ENCODE assay signal across 16 mouse cellular contexts in genomic region chr4:89554711-89555466, GRCm38 (mm10).
"Had no signal": no experiment of that assay in that cellular context is flagged by ENCODE, and none has a peak within 500 bp of the region (broad histone marks: within the 10 kb centered on the region; RNA-seq: fewer than 3 reads in every experiment).

No protein-coding gene starts in this region.

- H3K4me1 ChIP-seq: limb, embryonic 12.5 days; limb, embryonic 15.5 days; liver, embryonic 12.5 days; liver, embryonic 15.5 days; lung, embryonic 15.5 days; midbrain, embryonic 12.5 days; midbrain, embryonic 15.5 days had no signal

- H3K36me3 ChIP-seq: limb, embryonic 12.5 days; limb, embryonic 15.5 days; liver, embryonic 12.5 days; liver, embryonic 15.5 days; lung, embryonic 15.5 days; midbrain, embryonic 12.5 days; midbrain, embryonic 15.5 days had no signal

- H3K9ac ChIP-seq: limb, embryonic 12.5 days; limb, embryonic 15.5 days; liver, embryonic 12.5 days; liver, embryonic 15.5 days; lung, embryonic 15.5 days; midbrain, embryonic 12.5 days; midbrain, embryonic 15.5 days had no signal

- ATAC-seq: liver, embryonic 12.5 days; midbrain, embryonic 15.5 days had no signal

- H3K27me3 ChIP-seq: limb, embryonic 12.5 days; limb, embryonic 15.5 days; liver, embryonic 12.5 days; liver, embryonic 15.5 days; lung, embryonic 15.5 days; midbrain, embryonic 12.5 days; midbrain, embryonic 15.5 days had no signal

- H3K4me2 ChIP-seq: limb, embryonic 12.5 days; limb, embryonic 15.5 days; liver, embryonic 12.5 days; liver, embryonic 15.5 days; lung, embryonic 15.5 days; midbrain, embryonic 12.5 days; midbrain, embryonic 15.5 days had no signal

- DNase-seq: kidney, adult 8-10 months; kidney, postnatal 14 days; kidney, postnatal 4 days; left cerebral cortex, postnatal 4 days; lung, adult 18-20 months; lung, postnatal 10 days; lung, postnatal 36 days; thymus, adult 18-20 months; thymus, postnatal 4 days had no signal

- H3K27ac ChIP-seq: limb, embryonic 12.5 days; limb, embryonic 15.5 days; liver, embryonic 12.5 days; liver, embryonic 15.5 days; lung, embryonic 15.5 days; midbrain, embryonic 12.5 days; midbrain, embryonic 15.5 days had no signal

- H3K9me3 ChIP-seq: limb, embryonic 12.5 days; limb, embryonic 15.5 days; liver, embryonic 12.5 days; liver, embryonic 15.5 days; lung, embryonic 15.5 days; midbrain, embryonic 12.5 days; midbrain, embryonic 15.5 days had no signal

- H3K4me3 ChIP-seq: limb, embryonic 12.5 days; limb, embryonic 15.5 days; liver, embryonic 12.5 days; liver, embryonic 15.5 days; lung, embryonic 15.5 days; midbrain, embryonic 12.5 days; midbrain, embryonic 15.5 days had no signal
